18 mouse cellular contexts compared by ENCODE assay signal in genomic region chr10:77504143-77504542, GRCm38 (mm10). TPM values are rescaled to one million over a fixed set of nuclear protein-coding genes. Genes with fewer than 3 reads are reported as not detected.
A peak's percentile ranks its signal among the peaks of the same experiment; 100 is the strongest.
DNase-seq lines count a peak whose midpoint lies in the region; ATAC-seq and TF ChIP-seq lines count a peak whose summit lies in the region.
"Had no signal": no experiment of that assay in that cellular context is flagged by ENCODE, and none has a peak within 500 bp of the region (broad histone marks: within the 10 kb centered on the region; RNA-seq: fewer than 3 reads in every experiment).

No protein-coding gene starts in this region.

- H3K27me3 ChIP-seq in liver, adult 2 months (ENCODE audit: control insufficient read depth, insufficient read depth, low read length) = no peaks in the 10 kb centered on the region
- H3K27me3 ChIP-seq in liver, embryonic 11.5 days (replicated peaks; ENCODE audit: control insufficient read depth, insufficient read depth, low read length) = no peaks in the 10 kb centered on the region
- H3K27me3 ChIP-seq: forebrain, embryonic 12.5 days; hindbrain, embryonic 15.5 days; neural tube, embryonic 12.5 days; stomach, embryonic 15.5 days had no signal

- no peak for ATAC-seq in cerebellum, adult (ENCODE audit: insufficient number of reproducible peaks, low FRiP score, low TSS enrichment)
- no peak for ATAC-seq in liver, embryonic 11.5 days (replicated peaks; ENCODE audit: low FRiP score)
- ATAC-seq: intestine, postnatal 0 days; liver, postnatal 0 days had no signal

- H3K4me2 ChIP-seq in liver, embryonic 11.5 days = no peak overlapping the region
- H3K4me2 ChIP-seq: forebrain, embryonic 12.5 days; heart, embryonic 11.5 days; hindbrain, embryonic 15.5 days; neural tube, embryonic 12.5 days; stomach, embryonic 15.5 days had no signal

- peaks cover 18% of the 10 kb centered on the region for H3K79me2 ChIP-seq in liver, adult 2 months (ENCODE audit: control insufficient read depth, insufficient read depth, low read length)

- H3K4me1 ChIP-seq in liver, adult 2 months (ENCODE audit: control insufficient read depth, insufficient read depth, low read length) = peaks cover 23% of the 10 kb centered on the region
- H3K4me1 ChIP-seq in liver, embryonic 11.5 days (replicated peaks; ENCODE audit: control insufficient read depth, insufficient read depth, low read length) = peaks cover 12% of the 10 kb centered on the region
- H3K4me1 ChIP-seq: forebrain, embryonic 12.5 days; midbrain, embryonic 10.5 days; neural tube, embryonic 12.5 days had no signal

- no peak for TF ChIP-seq CTCF in liver, adult 2 months (IDR thresholded peaks at IDR 0.05; ENCODE audit: low read depth, low read length)

- H3K9me3 ChIP-seq in liver, embryonic 11.5 days (ENCODE audit: control insufficient read depth, low read length) = no peaks in the 10 kb centered on the region
- H3K9me3 ChIP-seq: forebrain, embryonic 12.5 days; hindbrain, embryonic 15.5 days; midbrain, embryonic 10.5 days; neural tube, embryonic 12.5 days; stomach, embryonic 15.5 days had no signal

- 67% methylated on average over 6 of the region's 6 CpGs for WGBS in liver, adult 2 months
- 96% methylated on average over 6 of the region's 6 CpGs for whole genome bisulfite sequencing in liver, embryonic 11.5 days

- DNase-seq in cerebellum, postnatal 10 days = peak; percentile 79 to 82
- DNase-seq in liver, adult 2 months (ENCODE audit: extremely low read depth, low read depth, low spot score) = no peak
- no peak for DNase-seq in liver, embryonic 11.5 days (ENCODE audit: low spot score)
- peak; percentile 59 to 60 for DNase-seq in cerebellum, postnatal 36 days
- DNase-seq in lung, postnatal 10 days = peak; percentile 62
- DNase-seq in MN1 (ENCODE audit: low spot score) = no peak
- DNase-seq: B cell, adult 2 months; liver, postnatal 0 days; spleen, adult 18-20 months; thymus, adult 2 months had no signal

- no peak for TF ChIP-seq POLR2A in liver, adult 2 months (IDR thresholded peaks at IDR 0.05; ENCODE audit: extremely low read depth, insufficient read depth, low read length)

- no peak overlapping the region for H3K4me3 ChIP-seq in liver, adult 2 months (ENCODE audit: insufficient read depth, low read depth, low read length)
- H3K4me3 ChIP-seq in liver, embryonic 11.5 days (ENCODE audit: low read depth, low read length) = no peak overlapping the region
- H3K4me3 ChIP-seq: forebrain, embryonic 12.5 days; hindbrain, embryonic 15.5 days; midbrain, embryonic 10.5 days; neural tube, embryonic 12.5 days; stomach, embryonic 15.5 days had no signal

- H3K36me3 ChIP-seq in liver, adult 2 months (ENCODE audit: control insufficient read depth, insufficient read depth, low read length) = peaks cover 3% of the 10 kb centered on the region; the same call in 1 of the 2 replicates
- peaks cover 35% of the 10 kb centered on the region for H3K36me3 ChIP-seq in liver, embryonic 11.5 days (ENCODE audit: control insufficient read depth, insufficient read depth, low read length)

- H3K27ac ChIP-seq in liver, adult 2 months (replicated peaks; ENCODE audit: insufficient read depth, low read depth, low read length) = 0 out of 2 replicates have a peak overlapping the region, but pooled peaks have one; percentile 4
- H3K27ac ChIP-seq in liver, embryonic 11.5 days (ENCODE audit: low read depth, low read length) = no peak overlapping the region
- H3K27ac ChIP-seq: forebrain, embryonic 12.5 days; hindbrain, embryonic 15.5 days; midbrain, embryonic 10.5 days; neural tube, embryonic 12.5 days; stomach, embryonic 15.5 days had no signal

- no peak overlapping the region for H3K9ac ChIP-seq in liver, adult 2 months (ENCODE audit: low read depth, low read length)
- H3K9ac ChIP-seq in liver, embryonic 11.5 days (ENCODE audit: low read depth, low read length) = no peak overlapping the region
- H3K9ac ChIP-seq: forebrain, embryonic 12.5 days; hindbrain, embryonic 15.5 days; liver, postnatal 0 days; neural tube, embryonic 12.5 days; stomach, embryonic 15.5 days had no signal

RNA-seq across cellular contexts. Expression of gene Fam207a, which starts 11.4 kb away (rescaled TPM):
- total RNA-seq in liver, adult 2 months (2014; rRNA removed) = 12.7 and 15.5 TPM in 2 replicates
- 24.3 and 27.3 TPM in 2 replicates for polyA plus RNA-seq in liver, adult 2 months (2012; rRNA removed)
- polyA plus RNA-seq in liver, embryonic 11.5 days (2014; fragmentation: Nextera tagmentation; extraction: Ambion mirVana) = 42.6 and 47.4 TPM in 2 replicates

RNA-seq across cellular contexts. Expression of gene Itgb2, which starts 25.9 kb away (rescaled TPM):
- 4.8 and 5.6 TPM in 2 replicates for total RNA-seq in liver, adult 2 months (2014; rRNA removed)
- 4.2 and 5.6 TPM in 2 replicates for polyA plus RNA-seq in liver, adult 2 months (2012; rRNA removed)
- polyA plus RNA-seq in liver, embryonic 11.5 days (2014; fragmentation: Nextera tagmentation; extraction: Ambion mirVana) = 18.6 and 19.1 TPM in 2 replicates

Comparison
In these comparisons a context has a peak if more than half of its experiments do, and no peak if none do; other contexts are left out.
1. DNase-seq: peak in cerebellum, postnatal 10 days (2 of 2), cerebellum, postnatal 36 days (2 of 2) and lung, postnatal 10 days (single experiment); none in liver, adult 2 months (single experiment), liver, embryonic 11.5 days (single experiment) and MN1 (single experiment).